Mouse (Mus musculus) kidney, adult 2 months (tissue): ENCODE measurements around the gene Wdr26.

Source experiments
- CTCF ChIP-seq: fragments of 200-500 bp; conservative IDR thresholded peaks from 2 replicates; pipeline ENCODE4 v1.5.1; 2011; ENCODE audit warnings: low read depth, mild to moderate bottlenecking, control low read depth, low read length, moderate library complexity, mixed read lengths; ENCODE audit not compliant: insufficient read depth, insufficient read length
- POLR2A ChIP-seq: fragments of 200-500 bp; IDR thresholded peaks from one replicate; pipeline ENCODE4 v1.6.1; 2011; ENCODE audit warnings: low read depth, low read length, control low read depth

DNA sequence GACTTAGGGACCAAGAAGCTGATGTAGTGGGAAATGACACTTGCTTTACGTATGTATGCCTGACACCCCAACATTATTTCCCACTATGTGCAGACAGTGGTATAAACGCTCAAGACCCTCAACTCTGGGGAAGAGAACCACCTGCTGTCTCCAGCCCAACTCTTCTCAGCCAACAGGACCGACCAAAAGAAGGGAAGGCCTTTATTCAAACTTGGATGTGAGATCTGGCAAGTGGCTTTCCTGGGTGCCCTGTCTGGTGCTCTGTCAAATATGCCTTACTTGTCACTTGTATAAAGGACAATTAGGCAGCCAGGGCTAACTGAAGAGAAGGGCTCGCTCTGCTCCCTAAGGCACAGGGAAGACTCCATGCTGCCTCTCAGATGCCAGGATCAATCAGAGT lies 12.4 kb downstream of the Wdr26 start:
- TF ChIP-seq CTCF (no peak), POLR2A (no peak)
